Mouse (Mus musculus) embryonic facial prominence, embryonic 14.5 days (tissue): ENCODE data around the gene Adarb2. TPM values are rescaled to one million over a fixed set of nuclear protein-coding genes. Genes with fewer than 3 reads are reported as not detected.

Experiments
- ATAC-seq: fragments of 200-750 bp; cut with Nextera tagmentation; 2 replicates; pipeline ENCODE4 v1.8.0; 2017; ENCODE audit warnings: low read depth, moderate number of reproducible peaks, moderate TSS enrichment
- DNase-seq: peaks from one replicate; pipeline ENCODE4 v3.0.0-alpha.2; 2015; ENCODE audit warnings: low spot score
- H3K27ac ChIP-seq: fragments of 300-500 bp; sonication (generic); replicated peaks from 2 replicates; pipeline ENCODE4 v1.5.1; 2014; ENCODE audit warnings: low read depth, mild to moderate bottlenecking, low read length, moderate library complexity
- H3K27me3 ChIP-seq: fragments of 300-500 bp; sonication (generic); replicated peaks from 2 replicates; pipeline ENCODE4 v1.6.1; 2014; ENCODE audit warnings: low read length; ENCODE audit not compliant: control insufficient read depth, insufficient read depth
- H3K36me3 ChIP-seq: fragments of 300-500 bp; sonication (generic); 2 replicates; pipeline ENCODE4 v1.6.1; 2014; ENCODE audit warnings: low read length, mixed read lengths; ENCODE audit not compliant: control insufficient read depth, insufficient read depth
- H3K4me1 ChIP-seq: fragments of 300-500 bp; sonication (generic); 2 replicates; pipeline ENCODE4 v1.6.1; 2014; ENCODE audit warnings: antibody characterized with exemption, low read length; ENCODE audit not compliant: control insufficient read depth, insufficient read depth
- H3K4me2 ChIP-seq: fragments of 300-500 bp; sonication (generic); 2 replicates; pipeline ENCODE4 v1.6.1; 2014; ENCODE audit warnings: low read depth, mild to moderate bottlenecking, low read length, moderate library complexity, mixed read lengths
- H3K4me3 ChIP-seq: fragments of 300-500 bp; sonication (generic); 2 replicates; pipeline ENCODE4 v1.5.1; 2014; ENCODE audit warnings: low read depth, mild to moderate bottlenecking, low read length
- H3K9ac ChIP-seq: fragments of 300-500 bp; sonication (generic); 2 replicates; pipeline ENCODE4 v1.6.1; 2014; ENCODE audit warnings: low read depth, mild to moderate bottlenecking, low read length, moderate library complexity, mixed read lengths
- H3K9me3 ChIP-seq: fragments of 300-500 bp; sonication (generic); 2 replicates; pipeline ENCODE4 v1.6.1; 2016; ENCODE audit warnings: low read length; ENCODE audit not compliant: control insufficient read depth
- WGBS: fragments of 180-500 bp; shearing (Covaris S2); extraction: QIAGEN DNeasy Blood & Tissue Kit; methylation state at CpG from one replicate; pipeline ENCODE4 v1.1.7; 2014; 5-methylcytosine and 5-hydroxymethylcytosine counted together
- polyA plus RNA-seq: library from polyadenylated mRNA; unstranded; fragments of >200 nt; fragmentation: Nextera tagmentation; extraction: Ambion mirVana; gene quantifications from 2 replicates; pipeline ENCODE4 v1.2.1, GENCODE M21; 2014

Gene Adarb2
- 1.7 and 2.3 TPM in 2 replicates for polyA plus RNA-seq

- Histone ChIP-seq H3K4me3 (peak within 1 kb of the TSS; percentile 40), H3K9ac (peak within 1 kb of the TSS; percentile 19), H3K27ac (no peak within 1 kb of the TSS), H3K9me3 (no peaks in the 10 kb centered on the region), H3K4me1 (peaks cover 5% of the 10 kb centered on the region; the same call in 1 of the 2 replicates), H3K27me3 (peaks cover 15% of the 10 kb centered on the region), H3K4me2 (peak within 1 kb of the TSS; percentile 62), H3K36me3 (no peaks in the 10 kb centered on the region)
- ATAC-seq (peak; percentile 96), DNase-seq (peak; percentile 88)
- under 1% methylated on average over 26 of the region's 26 CpGs for WGBS
These were observed at the start of gene Adarb2 for GRCm38 (mm10) chr13:8202681-8203476. Gene Adarb2, plus strand, starts transcription at chr13:8202866.

DNA sequence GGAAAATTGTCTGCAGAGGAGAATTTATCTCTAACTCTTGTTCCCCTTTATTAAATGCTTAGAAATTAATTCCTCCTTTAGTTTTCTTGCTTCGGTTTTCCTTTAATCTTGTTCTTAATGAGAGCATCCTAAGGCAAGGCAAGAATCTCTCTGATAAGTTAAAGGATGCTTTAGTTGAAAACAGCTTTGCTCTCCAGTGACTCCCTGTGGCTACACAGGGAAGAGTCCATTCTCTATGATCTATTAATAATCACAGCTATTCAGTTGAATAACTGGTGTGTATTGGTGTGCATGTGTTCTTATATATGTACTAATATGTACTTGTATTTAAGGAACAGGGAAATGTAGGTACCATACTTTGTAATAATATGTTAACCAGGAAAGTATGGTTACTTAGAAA, 28.9 kb upstream of the Adarb2 start:
- H3K9me3 ChIP-seq = no peaks in the 10 kb centered on the region
- no peak overlapping the region for H3K4me3 ChIP-seq
- DNase-seq (peak; percentile 13), ATAC-seq (no peak)
- no peaks in the 10 kb centered on the region for H3K36me3 ChIP-seq
- no peak overlapping the region for H3K9ac ChIP-seq
- H3K4me2 ChIP-seq = no peak overlapping the region
- H3K4me1 ChIP-seq = no peaks in the 10 kb centered on the region
- no peak overlapping the region for H3K27ac ChIP-seq
- H3K27me3 ChIP-seq = no peaks in the 10 kb centered on the region
- WGBS = 54% methylated on average over 1 of the region's 1 CpGs

DNA sequence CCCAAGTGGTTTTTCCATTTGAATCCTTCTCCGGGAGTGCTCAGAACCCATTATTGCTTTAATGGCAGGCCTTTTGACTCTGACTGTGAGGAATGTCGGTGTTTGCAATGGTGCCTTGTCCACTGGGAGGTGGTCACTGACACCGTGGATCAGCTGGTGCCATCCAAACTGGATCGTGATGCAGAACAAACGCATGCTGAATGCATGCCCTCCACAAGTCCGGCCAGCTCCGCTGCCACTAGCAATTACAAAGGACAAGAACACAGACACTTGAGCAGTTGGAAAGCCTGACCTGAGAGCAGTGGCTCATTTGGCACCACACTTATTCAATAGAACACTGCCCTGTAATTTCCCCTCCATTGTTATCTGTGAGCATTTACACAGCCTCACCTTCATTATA, 10.7 kb upstream of the Adarb2 start:
- H3K27ac ChIP-seq = no peak overlapping the region
- H3K4me3 ChIP-seq = no peak overlapping the region
- no peaks in the 10 kb centered on the region for H3K4me1 ChIP-seq
- no peaks in the 10 kb centered on the region for H3K36me3 ChIP-seq
- no peaks in the 10 kb centered on the region for H3K9me3 ChIP-seq
- H3K4me2 ChIP-seq = no peak overlapping the region
- no peak for ATAC-seq
- 68% methylated on average over 7 of the region's 7 CpGs for WGBS
- no peaks in the 10 kb centered on the region for H3K27me3 ChIP-seq
- no peak for DNase-seq
- no peak overlapping the region for H3K9ac ChIP-seq

- no peak for DNase-seq
- H3K27ac ChIP-seq = no peak overlapping the region
- no peak overlapping the region for H3K9ac ChIP-seq
- 45% methylated on average over 3 of the region's 3 CpGs for WGBS
- H3K4me3 ChIP-seq = no peak overlapping the region
- H3K4me1 ChIP-seq = peaks cover 5% of the 10 kb centered on the region; the same call in 1 of the 2 replicates
- H3K4me2 ChIP-seq = no peak overlapping the region
- H3K36me3 ChIP-seq = no peaks in the 10 kb centered on the region
- peaks cover 9% of the 10 kb centered on the region for H3K27me3 ChIP-seq
- H3K9me3 ChIP-seq = no peaks in the 10 kb centered on the region
- no peak for ATAC-seq
These were observed 3.3 kb upstream of the Adarb2 start for GRCm38 (mm10) chr13:8199186-8199880.

- Histone ChIP-seq H3K9me3 (no peaks in the 10 kb centered on the region), H3K27me3 (peaks cover 15% of the 10 kb centered on the region), H3K9ac (peak overlapping the region; percentile 19; the same call in 1 of the 2 replicates), H3K4me3 (peak overlapping the region; percentile 40), H3K4me2 (peak overlapping the region; percentile 62), H3K27ac (no peak overlapping the region), H3K36me3 (no peaks in the 10 kb centered on the region), H3K4me1 (peaks cover 5% of the 10 kb centered on the region; the same call in 1 of the 2 replicates)
- 4% methylated on average over 4 of the region's 4 CpGs for WGBS
- ATAC-seq (no peak), DNase-seq (no peak)
These were observed 779 bp downstream of the Adarb2 start for GRCm38 (mm10) chr13:8203477-8203813.

GRCm38 (mm10) chr13:8207337-8207736, 4.7 kb downstream of the Adarb2 start:
- DNase-seq = no peak

GRCm38 (mm10) chr13:8210776-8211175, 8.1 kb downstream of the Adarb2 start:
- H3K9me3 ChIP-seq = no peaks in the 10 kb centered on the region
- no peak for ATAC-seq
- H3K27ac ChIP-seq = no peak overlapping the region
- H3K4me3 ChIP-seq = no peak overlapping the region
- H3K4me2 ChIP-seq = no peak overlapping the region
- H3K4me1 ChIP-seq = no peaks in the 10 kb centered on the region
- H3K27me3 ChIP-seq = 0 out of 2 replicates have a peak, but pooled peaks cover 2% of the 10 kb centered on the region
- DNase-seq = no peak
- no peaks in the 10 kb centered on the region for H3K36me3 ChIP-seq
- WGBS = 60% methylated on average over 4 of the region's 4 CpGs
- H3K9ac ChIP-seq = no peak overlapping the region

More at GRCm38 (mm10) chr13:8207337-8207736, 4.7 kb downstream of the Adarb2 start:
- Histone ChIP-seq H3K27me3 (peaks cover 15% of the 10 kb centered on the region), H3K4me2 (no peak overlapping the region), H3K27ac (no peak overlapping the region), H3K9me3 (no peaks in the 10 kb centered on the region), H3K9ac (no peak overlapping the region), H3K4me3 (no peak overlapping the region), H3K4me1 (peaks cover 5% of the 10 kb centered on the region; the same call in 1 of the 2 replicates), H3K36me3 (no peaks in the 10 kb centered on the region)
- no peak for ATAC-seq
- WGBS = 68% methylated on average over 16 of the region's 16 CpGs

GRCm38 (mm10) chr13:8238871-8239270, 36.2 kb downstream of the Adarb2 start:
- Histone ChIP-seq H3K9me3 (no peaks in the 10 kb centered on the region), H3K36me3 (no peaks in the 10 kb centered on the region), H3K27ac (no peak overlapping the region), H3K4me2 (no peak overlapping the region), H3K4me1 (no peaks in the 10 kb centered on the region), H3K9ac (no peak overlapping the region), H3K27me3 (no peaks in the 10 kb centered on the region), H3K4me3 (no peak overlapping the region)
- DNase-seq (no peak), ATAC-seq (no peak)
- 81% methylated on average over 1 of the region's 1 CpGs for WGBS
